Mouse (Mus musculus): ENCODE data around the gene Siah3.

Siah3 gene

GRCm38 (mm10) chr14:75524648-75525047, 68.9 kb downstream of the Siah3 start:
- no peak for DNase-seq (ENCODE audit: low spot score)

- DNase-seq (ENCODE audit: low spot score), result no peak
Observed at GRCm38 (mm10) chr14:75525376-75526145, 69.8 kb downstream of the Siah3 start.

- DNase-seq (ENCODE audit: low spot score), result peak; percentile 50
Observed at GRCm38 (mm10) chr14:75527464-75528190, 71.8 kb downstream of the Siah3 start.

- DNase-seq (ENCODE audit: low spot score), result no peak
Observed at GRCm38 (mm10) chr14:75530815-75531353, 75.1 kb downstream of the Siah3 start.

- no peak for DNase-seq (ENCODE audit: low spot score)
Observed at GRCm38 (mm10) chr14:75539205-75539604, 83.4 kb downstream of the Siah3 start.

- DNase-seq (ENCODE audit: low spot score), result no peak
Observed at GRCm38 (mm10) chr14:75540216-75540995, 84.6 kb downstream of the Siah3 start.

GRCm38 (mm10) chr14:75540996-75541350, 85.2 kb downstream of the Siah3 start:
- DNase-seq (ENCODE audit: low spot score), result no peak

GRCm38 (mm10) chr14:75541731-75542130, 85.9 kb downstream of the Siah3 start:
- no peak for DNase-seq (ENCODE audit: low spot score)

- DNase-seq (ENCODE audit: low spot score), result no peak
Observed at GRCm38 (mm10) chr14:75561577-75562331, 106.0 kb downstream of the Siah3 start.

GRCm38 (mm10) chr14:75565534-75566140, 109.9 kb downstream of the Siah3 start:
- DNase-seq (ENCODE audit: low spot score), result peak; percentile 40

GRCm38 (mm10) chr14:75566303-75566702, 110.5 kb downstream of the Siah3 start:
- no peak for DNase-seq (ENCODE audit: low spot score)

- DNase-seq (ENCODE audit: low spot score), result no peak
Observed at GRCm38 (mm10) chr14:75579010-75579409, 123.2 kb downstream of the Siah3 start.
